Mouse (Mus musculus) kidney, embryonic 14.5 days (tissue): ENCODE measurements at regions not wholly inside any gene's neighbourhood (a gene's known extent, or its start where the extent isn't known, plus 50 kb on each side); places are given as distances from the start of the nearest gene placed in this dataset.

ENCODE experiments used
- ATAC-seq: fragments of 200-750 bp; cut with Nextera tagmentation; 2 replicates; pipeline ENCODE4 v1.8.0; 2017; ENCODE audit warnings: moderate number of reproducible peaks, mild to moderate bottlenecking, moderate TSS enrichment, moderate library complexity; ENCODE audit not compliant: low FRiP score, low TSS enrichment
- H3K27ac ChIP-seq: fragments of 300-500 bp; sonication (generic); 2 replicates; pipeline ENCODE4 v1.5.1; 2014; ENCODE audit warnings: low read depth, mild to moderate bottlenecking, low read length, moderate library complexity, mixed read lengths
- H3K27me3 ChIP-seq: fragments of 300-500 bp; sonication (generic); 2 replicates; pipeline ENCODE4 v1.6.1; 2014; ENCODE audit warnings: mild to moderate bottlenecking, low read length; ENCODE audit not compliant: control insufficient read depth, insufficient read depth
- H3K36me3 ChIP-seq: fragments of 300-500 bp; sonication (generic); 2 replicates; pipeline ENCODE4 v1.6.1; 2014; ENCODE audit warnings: low read length, mixed read lengths; ENCODE audit not compliant: control insufficient read depth, insufficient read depth
- H3K4me1 ChIP-seq: fragments of 300-500 bp; sonication (generic); 2 replicates; pipeline ENCODE4 v1.6.1; 2014; ENCODE audit warnings: low read length, mixed read lengths; ENCODE audit not compliant: control insufficient read depth, insufficient read depth
- H3K4me2 ChIP-seq: fragments of 300-500 bp; sonication (generic); replicated peaks from 2 replicates; pipeline ENCODE4 v1.6.1; 2014; ENCODE audit warnings: low read depth, mild to moderate bottlenecking, low read length
- H3K4me3 ChIP-seq: fragments of 300-500 bp; sonication (generic); 2 replicates; pipeline ENCODE4 v1.5.1; 2014; ENCODE audit warnings: mild to moderate bottlenecking, low read length
- H3K9ac ChIP-seq: fragments of 300-500 bp; sonication (generic); 2 replicates; pipeline ENCODE4 v1.6.1; 2014; ENCODE audit warnings: low read depth, mild to moderate bottlenecking, low read length, moderate library complexity
- H3K9me3 ChIP-seq: fragments of 300-500 bp; sonication (generic); 2 replicates; pipeline ENCODE4 v1.6.1; 2016; ENCODE audit warnings: low read length; ENCODE audit not compliant: control insufficient read depth
- WGBS: fragments of 180-500 bp; shearing (Covaris S2); extraction: QIAGEN DNeasy Blood & Tissue Kit; methylation state at CpG from one replicate; pipeline ENCODE4 v1.1.7; 2014; 5-methylcytosine and 5-hydroxymethylcytosine counted together

DNA sequence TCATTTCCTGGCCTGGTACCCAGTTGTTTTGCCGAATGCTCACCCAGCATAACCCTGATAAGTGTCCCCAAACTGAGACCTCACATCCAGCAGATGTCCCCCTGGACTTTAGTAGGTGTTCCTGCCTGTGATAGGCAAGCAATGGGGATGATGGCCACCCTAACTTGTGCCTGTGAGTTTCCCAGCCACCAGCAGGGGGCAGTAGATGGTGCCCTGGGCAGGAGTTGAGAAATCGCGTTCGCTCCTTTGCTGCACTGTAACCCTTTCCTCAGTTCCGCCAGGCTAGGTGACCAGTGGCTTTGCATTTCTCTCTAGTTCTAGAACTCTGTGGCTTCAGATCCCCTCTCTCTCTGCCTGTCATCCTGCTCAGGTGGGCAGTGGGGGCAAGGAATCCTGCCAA is 137.9 kb upstream of the Zc3h12a start:
- Histone ChIP-seq H3K9me3 (no peaks in the 10 kb centered on the region), H3K27ac (no peak overlapping the region), H3K36me3 (no peaks in the 10 kb centered on the region), H3K4me1 (no peaks in the 10 kb centered on the region), H3K4me2 (no peak overlapping the region), H3K4me3 (no peak overlapping the region), H3K27me3 (peaks cover 3% of the 10 kb centered on the region; the same call in 1 of the 2 replicates), H3K9ac (no peak overlapping the region)
- no peak for ATAC-seq
- WGBS, result 20% methylated on average over 5 of the region's 5 CpGs

DNA sequence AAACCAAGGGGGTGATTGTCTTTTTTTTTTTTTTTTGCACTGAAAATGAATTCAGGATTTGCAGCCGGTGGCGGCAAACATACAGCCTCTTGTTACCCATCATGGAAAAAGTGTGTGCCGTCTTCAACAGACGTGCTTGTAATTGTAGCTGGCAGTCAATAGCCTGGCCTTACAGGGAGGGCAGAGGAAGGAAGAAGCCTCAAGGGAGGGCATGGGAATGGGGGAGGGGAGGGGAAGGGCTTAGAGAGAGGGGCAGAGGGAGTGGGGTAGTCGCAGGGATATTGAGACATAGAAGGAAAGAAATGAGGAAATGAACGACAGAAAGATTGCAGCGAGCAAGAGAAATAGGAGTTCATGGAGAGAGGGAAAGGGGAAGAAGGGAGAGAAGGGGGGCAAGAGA is 137.4 kb upstream of the Zc3h12a start:
- Histone ChIP-seq H3K27me3 (peaks cover 3% of the 10 kb centered on the region; the same call in 1 of the 2 replicates), H3K4me2 (no peak overlapping the region), H3K9ac (no peak overlapping the region), H3K36me3 (no peaks in the 10 kb centered on the region), H3K27ac (no peak overlapping the region), H3K9me3 (no peaks in the 10 kb centered on the region), H3K4me3 (no peak overlapping the region), H3K4me1 (no peaks in the 10 kb centered on the region)
- ATAC-seq, result no peak
- 47% methylated on average over 7 of the region's 7 CpGs for WGBS

DNA sequence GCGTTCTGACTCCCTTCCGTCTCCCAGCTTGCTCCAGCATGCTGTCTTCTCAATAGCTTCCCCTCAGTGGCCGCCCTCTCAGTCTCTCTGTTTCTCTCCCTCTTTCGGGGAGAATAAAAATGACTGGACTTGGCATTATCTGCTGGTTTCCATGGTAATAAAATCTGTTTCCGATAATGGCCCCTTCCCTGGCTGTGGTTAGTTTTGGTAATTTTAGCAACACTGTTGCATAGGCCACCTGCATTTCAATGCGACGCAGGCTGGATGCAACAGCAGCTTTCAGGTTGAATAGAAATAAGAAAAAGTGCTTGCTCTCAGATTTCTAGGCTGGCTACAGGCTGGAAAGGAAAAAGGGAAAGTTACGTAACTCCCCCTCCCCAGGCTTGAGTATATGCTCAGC is 133.9 kb upstream of the Zc3h12a start:
- Histone ChIP-seq H3K27me3 (peaks cover 9% of the 10 kb centered on the region; the same call in 1 of the 2 replicates), H3K9me3 (no peaks in the 10 kb centered on the region), H3K4me3 (no peak overlapping the region), H3K4me1 (no peaks in the 10 kb centered on the region), H3K9ac (no peak overlapping the region), H3K4me2 (no peak overlapping the region), H3K27ac (no peak overlapping the region), H3K36me3 (no peaks in the 10 kb centered on the region)
- 72% methylated on average over 8 of the region's 8 CpGs for WGBS
- ATAC-seq, result no peak

DNA sequence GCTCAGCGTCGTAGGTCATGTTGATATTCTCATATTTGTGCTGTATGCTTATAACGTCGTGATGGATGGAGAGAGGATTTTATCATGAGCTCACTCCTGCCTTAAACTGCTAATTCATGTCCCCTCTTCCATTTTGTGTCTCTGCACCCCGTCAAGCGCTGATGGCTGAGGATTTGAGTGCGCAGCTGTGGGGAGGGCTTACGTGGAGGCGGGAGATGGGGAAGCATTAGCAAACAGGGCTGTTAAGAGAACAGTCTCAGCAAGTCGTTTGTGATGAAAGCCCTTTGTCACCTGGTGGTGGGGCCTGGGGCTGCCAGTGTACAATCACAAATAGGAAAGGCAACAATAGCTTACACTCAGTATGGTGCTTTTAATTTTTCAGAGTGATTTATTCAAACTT is 131.7 kb upstream of the Zc3h12a start:
- no peaks in the 10 kb centered on the region for H3K9me3 ChIP-seq
- no peak overlapping the region for H3K4me3 ChIP-seq
- no peak overlapping the region for H3K27ac ChIP-seq
- no peaks in the 10 kb centered on the region for H3K4me1 ChIP-seq
- no peak overlapping the region for H3K4me2 ChIP-seq
- H3K27me3 ChIP-seq, result 0 out of 2 replicates have a peak, but pooled peaks cover 6% of the 10 kb centered on the region
- ATAC-seq, result no peak
- 41% methylated on average over 10 of the region's 10 CpGs for WGBS
- no peaks in the 10 kb centered on the region for H3K36me3 ChIP-seq
- no peak overlapping the region for H3K9ac ChIP-seq

DNA sequence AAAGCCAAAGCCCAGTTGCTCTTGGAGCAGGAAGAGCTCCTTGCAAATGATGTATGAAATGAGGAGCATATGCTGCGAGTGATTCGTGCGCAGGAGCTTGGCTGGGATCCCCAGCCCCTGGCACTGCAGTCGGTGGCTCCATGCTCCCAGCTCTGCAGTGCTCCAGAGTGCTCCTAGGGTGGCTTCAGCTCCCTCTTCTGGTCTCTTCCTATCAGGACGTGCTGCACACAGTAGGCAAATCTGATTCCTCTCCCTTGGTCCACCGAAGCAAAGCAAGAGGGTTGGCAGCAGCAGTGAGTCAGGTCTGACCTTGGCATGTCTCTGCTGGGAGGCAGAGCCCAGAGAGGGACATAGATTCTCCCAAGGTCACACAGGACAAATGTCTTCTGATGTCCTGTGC is 130.3 kb upstream of the Zc3h12a start:
- no peak overlapping the region for H3K4me2 ChIP-seq
- no peaks in the 10 kb centered on the region for H3K36me3 ChIP-seq
- no peak for ATAC-seq
- no peak overlapping the region for H3K27ac ChIP-seq
- 0 out of 2 replicates have a peak, but pooled peaks cover 6% of the 10 kb centered on the region for H3K27me3 ChIP-seq
- no peaks in the 10 kb centered on the region for H3K9me3 ChIP-seq
- no peaks in the 10 kb centered on the region for H3K4me1 ChIP-seq
- H3K4me3 ChIP-seq, result no peak overlapping the region
- no peak overlapping the region for H3K9ac ChIP-seq
- WGBS, result 69% methylated on average over 6 of the region's 6 CpGs

DNA sequence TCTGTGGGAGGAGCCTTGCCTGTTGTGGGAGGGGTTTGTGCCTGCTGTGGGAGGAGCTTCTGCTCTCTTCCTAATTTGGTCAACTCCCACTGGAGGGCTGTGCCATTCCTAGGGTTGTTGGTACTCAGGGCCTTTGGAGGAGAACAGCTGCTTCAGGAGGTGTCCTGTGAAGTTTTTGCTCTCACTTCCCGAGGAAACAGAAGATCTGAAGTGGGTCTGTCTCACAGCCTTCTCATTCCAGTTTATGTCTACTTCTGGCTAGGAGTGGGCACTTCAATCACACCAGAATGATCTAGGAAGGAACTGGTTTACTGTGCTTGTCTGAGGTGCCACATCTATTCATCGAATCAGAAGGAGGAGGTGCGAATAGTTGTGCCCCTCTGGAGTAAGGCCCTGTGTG is 125.5 kb upstream of the Zc3h12a start:
- Histone ChIP-seq H3K9ac (no peak overlapping the region), H3K4me3 (no peak overlapping the region), H3K27me3 (0 out of 2 replicates have a peak, but pooled peaks cover 3% of the 10 kb centered on the region), H3K27ac (no peak overlapping the region), H3K4me2 (no peak overlapping the region), H3K36me3 (no peaks in the 10 kb centered on the region), H3K4me1 (no peaks in the 10 kb centered on the region), H3K9me3 (no peaks in the 10 kb centered on the region)
- WGBS, result 85% methylated on average over 3 of the region's 3 CpGs
- ATAC-seq, result no peak

DNA sequence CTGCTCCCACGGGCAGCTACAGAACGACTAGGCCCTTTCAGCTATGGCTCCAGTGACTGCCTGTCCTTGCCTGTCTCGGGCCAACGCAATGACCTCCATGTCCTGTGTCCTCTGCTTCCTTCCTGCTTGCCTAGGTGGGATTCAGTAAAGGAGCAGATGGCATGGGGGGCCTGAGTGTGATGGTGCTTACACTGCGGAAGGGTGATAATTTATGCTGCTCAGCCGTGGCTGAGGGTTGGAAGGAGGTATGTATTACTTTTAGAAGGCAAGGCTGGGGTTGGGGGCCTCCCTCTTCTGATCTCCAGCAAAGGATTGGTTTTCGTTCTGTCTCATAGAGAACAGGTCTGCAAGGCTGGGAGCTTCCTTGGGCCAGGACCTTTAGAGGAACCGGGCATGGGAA is 124.6 kb upstream of the Zc3h12a start:
- no peaks in the 10 kb centered on the region for H3K27me3 ChIP-seq
- H3K36me3 ChIP-seq, result no peaks in the 10 kb centered on the region
- 41% methylated on average over 8 of the region's 8 CpGs for WGBS
- H3K4me1 ChIP-seq, result no peaks in the 10 kb centered on the region
- H3K27ac ChIP-seq, result no peak overlapping the region
- H3K9me3 ChIP-seq, result no peaks in the 10 kb centered on the region
- H3K9ac ChIP-seq, result no peak overlapping the region
- no peak for ATAC-seq
- no peak overlapping the region for H3K4me2 ChIP-seq
- H3K4me3 ChIP-seq, result no peak overlapping the region

DNA sequence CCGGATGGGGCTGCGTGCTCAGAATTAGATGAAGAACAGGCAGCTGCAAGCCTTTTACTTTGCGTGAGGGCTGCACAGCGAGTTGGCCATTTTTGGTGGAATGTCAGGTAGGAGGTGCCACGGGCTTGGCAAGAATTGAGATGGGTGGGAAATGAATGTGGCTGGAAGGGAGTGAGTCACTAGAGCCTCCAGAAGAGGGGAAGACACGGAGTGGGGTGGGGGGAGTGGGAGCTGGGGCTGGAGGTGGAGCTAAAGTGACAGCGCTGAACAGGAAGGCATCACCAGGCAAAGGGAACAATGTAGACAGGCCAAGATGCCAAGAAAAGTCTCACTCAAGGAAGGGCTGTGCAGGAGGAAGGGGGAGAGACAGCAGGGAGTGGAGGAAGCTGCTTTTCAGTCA is 121.4 kb upstream of the Zc3h12a start:
- Histone ChIP-seq H3K27ac (no peak overlapping the region), H3K36me3 (no peaks in the 10 kb centered on the region), H3K4me3 (no peak overlapping the region), H3K27me3 (no peaks in the 10 kb centered on the region), H3K4me2 (no peak overlapping the region), H3K4me1 (no peaks in the 10 kb centered on the region), H3K9ac (no peak overlapping the region), H3K9me3 (no peaks in the 10 kb centered on the region)
- no peak for ATAC-seq
- 71% methylated on average over 7 of the region's 7 CpGs for WGBS

DNA sequence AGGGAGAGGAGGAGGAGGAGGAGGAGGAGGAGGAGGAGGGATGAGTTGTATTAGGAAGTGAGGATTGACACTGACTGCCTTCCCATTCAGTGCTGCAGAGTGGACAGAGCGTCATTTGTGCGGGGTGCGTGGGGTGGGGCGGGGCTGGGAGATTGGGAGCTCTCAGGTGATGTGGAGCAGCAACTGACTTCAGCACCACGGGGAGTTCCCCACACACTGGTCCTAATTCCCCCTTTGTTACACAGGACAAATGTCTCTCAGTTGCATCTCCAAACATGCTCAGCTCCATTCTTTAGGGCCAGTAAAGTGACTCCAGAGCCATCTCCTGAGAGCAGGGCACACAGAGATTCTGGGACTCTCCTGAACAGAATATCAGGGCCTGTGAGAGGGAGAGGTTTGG is 118.5 kb upstream of the Zc3h12a start:
- WGBS, result 10% methylated on average over 5 of the region's 5 CpGs
- no peaks in the 10 kb centered on the region for H3K4me1 ChIP-seq
- no peak overlapping the region for H3K4me3 ChIP-seq
- no peaks in the 10 kb centered on the region for H3K36me3 ChIP-seq
- no peak for ATAC-seq
- H3K4me2 ChIP-seq, result no peak overlapping the region
- H3K9ac ChIP-seq, result no peak overlapping the region
- H3K9me3 ChIP-seq, result no peaks in the 10 kb centered on the region
- H3K27ac ChIP-seq, result no peak overlapping the region
- no peaks in the 10 kb centered on the region for H3K27me3 ChIP-seq

DNA sequence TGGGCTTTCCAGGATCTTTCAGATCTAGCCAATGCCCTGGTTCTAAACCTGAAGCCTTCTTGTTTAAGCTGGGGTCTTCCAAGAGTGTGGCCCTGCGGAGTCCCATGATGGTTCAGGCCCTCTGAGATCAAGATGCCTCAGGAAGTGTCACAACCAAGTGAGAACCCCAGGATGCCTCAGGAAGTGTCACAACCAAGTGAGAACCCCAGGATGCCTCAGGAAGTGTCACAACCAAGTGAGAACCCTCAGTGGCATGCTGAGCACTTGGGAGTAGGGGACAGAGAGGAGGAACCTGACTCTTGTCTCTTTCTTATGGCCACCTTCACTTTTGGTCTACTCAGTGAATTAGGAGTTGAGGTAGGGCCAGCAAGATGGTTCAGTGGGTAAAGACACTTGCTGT is 114.9 kb upstream of the Zc3h12a start:
- ATAC-seq, result no peak
- no peak overlapping the region for H3K27ac ChIP-seq
- 63% methylated on average over 1 of the region's 1 CpGs for WGBS
- no peaks in the 10 kb centered on the region for H3K27me3 ChIP-seq
- H3K9me3 ChIP-seq, result no peaks in the 10 kb centered on the region
- no peaks in the 10 kb centered on the region for H3K4me1 ChIP-seq
- H3K4me2 ChIP-seq, result no peak overlapping the region
- H3K4me3 ChIP-seq, result no peak overlapping the region
- H3K36me3 ChIP-seq, result no peaks in the 10 kb centered on the region
- H3K9ac ChIP-seq, result no peak overlapping the region
